Mouse (Mus musculus): ENCODE results near the gene Rgs6.

The Rgs6 gene

DNA sequence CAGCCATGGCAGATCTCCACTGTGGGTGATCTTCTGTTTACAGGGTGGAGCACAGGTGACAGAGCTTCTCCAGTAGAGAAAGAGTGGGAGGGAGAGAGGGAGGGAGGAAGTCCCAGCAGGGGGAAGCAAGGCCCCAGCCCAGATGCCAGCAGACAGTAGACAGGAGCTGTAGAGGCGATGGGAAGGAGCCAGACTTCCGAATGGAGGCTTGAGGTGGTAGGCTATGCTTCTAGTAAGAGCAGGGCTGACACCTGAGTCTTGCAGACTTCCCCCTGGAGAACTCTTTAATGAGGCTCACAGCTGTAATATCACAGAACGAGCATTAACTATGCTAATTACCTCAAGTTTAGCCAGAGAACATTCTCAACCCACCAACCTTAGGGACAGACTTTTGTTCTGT lies 613.6 kb downstream of the Rgs6 start:
- DNase-seq (ENCODE audit: extremely low spot score) = no peak

DNA sequence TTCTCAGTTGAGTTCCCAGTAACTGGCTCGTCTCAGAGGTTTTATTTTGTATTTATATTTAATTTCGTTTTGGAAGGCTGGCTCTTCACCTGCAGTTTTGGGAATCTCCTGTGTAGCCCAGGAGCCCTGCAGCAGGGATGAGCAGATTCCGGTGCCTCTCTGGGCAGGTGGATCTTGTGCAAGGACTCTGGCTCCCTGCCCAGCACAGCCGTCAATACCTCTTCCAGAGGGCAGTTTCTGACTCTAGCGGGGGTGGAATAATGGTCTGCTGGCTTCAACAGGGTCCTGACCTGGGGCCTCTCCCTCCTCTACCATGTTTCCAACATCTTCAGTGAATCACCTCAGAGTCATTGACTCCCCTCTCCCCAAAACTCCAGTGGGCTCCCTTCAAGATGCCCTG lies 616.3 kb downstream of the Rgs6 start:
- no peak for DNase-seq (ENCODE audit: extremely low spot score)

DNA sequence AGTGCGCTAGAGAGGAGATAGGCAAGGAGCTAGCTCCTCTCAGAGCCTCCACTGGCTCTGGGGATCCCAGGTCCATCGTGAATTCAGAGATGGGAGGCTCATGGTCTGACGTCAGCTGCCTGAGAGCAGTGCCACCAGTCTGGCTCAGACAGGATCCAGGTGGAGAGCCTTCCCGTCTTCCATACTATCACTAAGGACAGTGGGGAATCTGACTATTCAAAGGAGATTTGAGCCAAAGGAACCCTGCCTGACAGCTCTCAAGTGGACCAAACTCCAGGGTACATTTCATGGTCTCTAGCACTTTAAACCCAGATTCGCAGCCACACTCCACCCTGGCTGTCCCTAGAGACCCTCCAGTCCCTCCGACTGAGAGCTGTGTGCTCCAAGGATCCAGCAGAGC lies 618.8 kb downstream of the Rgs6 start:
- no peak for DNase-seq (ENCODE audit: extremely low spot score)

DNA sequence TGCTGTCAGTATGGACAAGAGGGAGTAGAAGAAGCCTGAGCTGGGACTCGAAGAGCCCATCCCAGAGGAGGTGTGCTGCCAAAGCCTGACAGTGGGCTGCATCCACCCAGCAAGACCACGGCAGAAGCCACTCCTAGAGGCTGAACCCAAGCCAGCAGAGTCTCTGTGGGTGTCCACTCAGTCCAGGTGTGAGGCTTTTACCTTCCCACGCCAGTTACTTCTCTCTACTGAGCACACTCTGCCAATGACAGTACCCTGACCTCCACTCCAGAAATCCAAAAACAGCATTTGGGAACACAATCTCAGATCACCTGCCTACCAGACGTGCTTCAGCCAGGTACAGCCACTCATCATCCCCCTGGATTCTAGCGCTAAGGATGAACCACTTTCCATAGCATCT lies 619.4 kb downstream of the Rgs6 start:
- no peak for DNase-seq (ENCODE audit: extremely low spot score)

DNA sequence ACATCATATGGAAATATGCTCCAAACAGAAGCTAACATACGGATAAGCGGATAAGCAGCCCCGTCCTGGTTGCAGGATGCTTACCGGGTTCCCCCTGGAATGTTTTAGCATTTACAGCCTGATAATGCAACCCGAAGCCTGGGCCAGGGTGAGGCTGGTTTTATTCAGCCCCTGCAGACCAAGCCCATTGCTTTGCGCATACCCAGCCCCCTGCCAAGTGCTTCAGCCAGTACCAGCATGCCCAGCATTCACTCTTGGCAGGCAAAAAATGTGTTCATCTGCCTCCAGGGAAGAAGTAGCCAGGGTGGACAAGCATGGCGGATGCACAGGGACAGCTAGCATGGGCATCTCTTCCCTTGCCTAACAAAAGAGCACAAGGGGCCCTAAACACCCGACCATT lies 619.9 kb downstream of the Rgs6 start:
- no peak for DNase-seq (ENCODE audit: extremely low spot score)

DNA sequence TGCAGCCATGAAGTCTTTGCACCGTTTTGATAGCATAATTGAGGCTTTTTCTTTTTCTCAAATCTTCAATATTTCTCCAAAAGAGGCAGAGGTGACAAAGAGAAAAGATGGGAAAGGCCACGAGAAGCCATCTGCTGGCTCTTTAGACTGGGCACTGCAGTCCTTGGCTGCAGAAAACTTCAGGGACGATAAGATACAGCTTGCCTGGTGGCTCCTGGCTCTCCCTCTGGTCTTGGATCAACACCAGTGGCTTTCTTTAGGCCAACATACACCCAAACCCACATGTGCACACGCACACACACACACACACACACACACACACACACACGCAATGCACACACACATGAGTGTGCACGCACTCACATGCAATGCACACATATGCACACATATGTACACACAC lies 620.7 kb downstream of the Rgs6 start:
- no peak for DNase-seq (ENCODE audit: extremely low spot score)

DNA sequence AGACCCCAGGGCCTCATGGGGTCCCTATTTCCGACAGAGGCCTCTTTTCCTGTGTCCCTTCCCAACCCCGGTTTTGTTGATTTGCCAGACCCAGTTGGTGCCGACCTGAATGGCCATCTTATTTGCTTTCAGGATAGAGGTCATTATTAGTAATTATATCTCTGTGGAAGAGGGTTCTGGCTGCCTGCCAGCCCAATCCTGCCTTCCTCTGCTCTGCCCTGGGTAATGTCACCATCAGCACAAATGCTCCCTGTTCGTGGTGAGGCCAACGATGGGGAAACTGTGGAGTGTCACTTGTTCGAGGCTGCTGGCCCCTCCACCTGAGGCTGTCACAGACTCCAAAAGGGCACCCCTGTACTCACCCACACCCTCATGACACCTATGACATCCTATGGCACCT lies 621.4 kb downstream of the Rgs6 start:
- no peak for DNase-seq (ENCODE audit: extremely low spot score)

DNA sequence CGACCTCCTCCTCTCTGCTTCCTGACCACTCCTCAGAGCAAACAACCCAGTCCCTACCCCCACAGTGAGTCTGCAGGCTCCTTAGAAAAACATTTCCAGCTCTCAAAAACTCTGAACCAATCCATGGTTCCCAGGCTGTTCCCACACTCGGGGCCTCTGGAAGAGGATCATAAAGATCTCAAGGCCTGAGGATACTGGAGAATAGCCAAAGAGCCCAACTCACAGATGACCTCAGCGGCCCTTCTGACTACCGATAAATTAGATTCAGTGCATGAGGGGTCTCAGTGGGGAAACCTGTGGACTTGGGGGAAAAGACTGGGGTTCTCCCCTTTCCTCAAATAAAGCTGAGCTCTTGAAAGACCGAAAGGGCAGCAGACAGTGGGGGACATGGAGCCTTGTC lies 622.2 kb downstream of the Rgs6 start:
- no peak for DNase-seq (ENCODE audit: extremely low spot score)

DNA sequence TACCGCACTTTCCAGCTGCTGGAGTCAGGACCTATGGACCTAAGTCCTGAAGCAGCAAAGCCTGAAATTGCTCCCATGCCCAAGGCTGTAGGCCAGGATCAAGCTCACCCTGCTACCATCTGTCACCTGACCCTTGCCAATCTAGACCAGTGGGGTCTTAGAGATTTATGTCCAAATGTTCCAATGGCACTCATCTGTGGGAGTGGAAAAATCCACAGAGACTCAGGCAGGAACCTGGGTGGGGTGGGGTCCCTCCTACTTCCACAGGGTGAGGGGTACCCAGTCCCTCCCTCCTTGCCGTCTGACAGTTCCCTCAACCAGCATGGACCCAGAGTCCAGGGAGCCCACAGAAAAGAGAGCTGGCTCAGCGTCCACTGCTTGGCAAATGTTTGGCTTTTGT lies 622.6 kb downstream of the Rgs6 start:
- DNase-seq (ENCODE audit: extremely low spot score) = no peak

DNA sequence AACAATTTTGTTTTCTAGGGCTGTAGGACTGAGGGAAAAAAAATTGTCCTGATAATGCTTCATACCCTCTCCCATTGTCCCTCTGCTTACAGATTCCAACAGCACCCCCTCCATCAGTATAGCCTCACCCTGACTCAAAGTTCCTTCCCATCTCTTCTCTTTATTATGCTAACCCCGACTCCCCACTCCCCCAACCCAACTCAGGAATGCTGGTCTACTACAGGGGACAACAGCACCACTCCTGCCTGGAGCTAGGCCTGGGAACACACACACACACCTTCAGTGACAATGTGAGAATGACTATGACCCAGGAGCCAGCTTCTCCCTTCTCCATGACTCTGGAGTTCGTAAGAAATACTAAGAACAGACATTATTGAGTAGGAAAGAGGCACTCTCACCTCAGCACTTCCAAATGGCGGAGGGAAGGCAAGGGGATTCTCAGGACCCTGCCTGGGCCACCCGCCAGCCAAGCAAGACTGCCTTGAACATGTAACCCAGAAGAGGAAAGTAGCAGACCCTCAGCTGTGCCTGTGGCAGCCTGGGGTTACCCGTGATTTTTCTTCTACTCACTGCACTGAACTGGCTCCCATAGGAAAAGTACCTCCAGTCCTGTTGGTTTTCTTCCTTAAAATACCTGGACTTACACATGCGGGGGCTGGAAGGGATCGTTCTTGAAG lies 623.2 kb downstream of the Rgs6 start:
- DNase-seq (ENCODE audit: extremely low spot score) = no peak
